Mouse (Mus musculus) CH12.LX (cell line): ENCODE measurements at regions not wholly inside any gene's neighbourhood (a gene's known extent, or its start where the extent isn't known, plus 50 kb on each side); places are given as distances from the start of the nearest gene placed in this dataset.
A peak's percentile ranks its signal among the peaks of the same experiment; 100 is the strongest.

Experiments used
- DNase-seq: peaks from one replicate; pipeline ENCODE4 v3.0.0-alpha.2; 2013; ENCODE audit errors: extremely low read depth
- H3K27ac ChIP-seq: 2 replicates; pipeline ENCODE4 v1.5.1; 2012; ENCODE audit warnings: low read depth, mild to moderate bottlenecking, control low read depth, moderate library complexity; ENCODE audit not compliant: insufficient read depth
- H3K27me3 ChIP-seq: replicated peaks from 2 replicates; pipeline ENCODE3; 2012; ENCODE audit warnings: inconsistent platforms
- H3K36me3 ChIP-seq, 2 experiments: replicated peaks in 1 of 2; 2 replicates each; pipeline versions ENCODE3 to v1.6.1; 2012; ENCODE audit warnings: inconsistent platforms in 1 of 2, low read length in 1 of 2, mild to moderate bottlenecking in 1 of 2, mixed read lengths in 1 of 2, moderate library complexity in 1 of 2; ENCODE audit not compliant: control insufficient read depth in 1 of 2, insufficient read depth in 1 of 2
- H3K4me1 ChIP-seq, 2 experiments: 2 replicates each; pipeline ENCODE4 v1.6.1; 2012; ENCODE audit warnings: inconsistent platforms in 1 of 2, moderate library complexity in 1 of 2; ENCODE audit not compliant: insufficient read depth in 2 of 2, control insufficient read depth in 1 of 2
- H3K4me2 ChIP-seq: 2 replicates; pipeline ENCODE4 v1.6.1; 2012; ENCODE audit warnings: low read depth, mild to moderate bottlenecking, control low read depth; ENCODE audit not compliant: poor library complexity, insufficient read depth, severe bottlenecking
- H3K4me3 ChIP-seq, 3 experiments: fragments of 150-350 bp in 1 of 3; sonication (generic) in 1 of 3; replicated peaks in 1 of 3; 2 replicates each; pipeline versions ENCODE3 to v1.5.1; 2011 to 2012; ENCODE audit warnings: low read depth in 2 of 3, low read length in 2 of 3, mild to moderate bottlenecking in 2 of 3, moderate library complexity in 2 of 3, control low read depth in 1 of 3, improper control_type of control experiment in 1 of 3, inconsistent platforms in 1 of 3, mixed read lengths in 1 of 3; ENCODE audit not compliant: poor library complexity in 1 of 3
- H3K79me2 ChIP-seq: replicated peaks from 2 replicates; pipeline ENCODE4 v1.6.1; 2012; ENCODE audit warnings: mild to moderate bottlenecking, moderate library complexity; ENCODE audit not compliant: control insufficient read depth, poor library complexity, insufficient read depth, severe bottlenecking; ENCODE audit errors: extremely low read depth
- H3K9ac ChIP-seq: 2 replicates; pipeline ENCODE4 v1.6.1; 2012; ENCODE audit warnings: low read depth, mild to moderate bottlenecking, control low read depth, moderate library complexity; ENCODE audit not compliant: insufficient read depth
- H3K9me3 ChIP-seq: replicated peaks from 2 replicates; pipeline ENCODE3; 2012; ENCODE audit warnings: low read length, inconsistent platforms, mixed read lengths
- CHD1 ChIP-seq: IDR thresholded peaks from 2 replicates; pipeline ENCODE4 v1.6.1; 2012; ENCODE audit warnings: low read depth, low read length, improper control_type of control experiment, inconsistent platforms
- E2F4 ChIP-seq: IDR thresholded peaks from 2 replicates; pipeline ENCODE4 v1.6.1; 2011; ENCODE audit warnings: low read depth, low read length, improper control_type of control experiment; ENCODE audit not compliant: insufficient replicate concordance
- ELF1 ChIP-seq: IDR thresholded peaks from 2 replicates; pipeline ENCODE4 v1.6.1; 2014; ENCODE audit warnings: low read depth, mild to moderate bottlenecking, inconsistent platforms, low read length, improper control_type of control experiment
- EP300 ChIP-seq: IDR thresholded peaks from 2 replicates; pipeline ENCODE4 v1.6.1; 2011; ENCODE audit warnings: low read length, improper control_type of control experiment
- ETS1 ChIP-seq: conservative IDR thresholded peaks from 2 replicates; pipeline ENCODE4 v1.6.1; 2012; ENCODE audit warnings: low read depth, mild to moderate bottlenecking, inconsistent platforms, low read length, improper control_type of control experiment, moderate library complexity
- GABPA ChIP-seq: IDR thresholded peaks from 2 replicates; pipeline ENCODE4 v1.6.1; 2012; ENCODE audit warnings: low read depth, low read length, improper control_type of control experiment, inconsistent platforms; ENCODE audit not compliant: insufficient replicate concordance
- IRF4 ChIP-seq: IDR thresholded peaks from 2 replicates; pipeline ENCODE4 v1.6.1; 2014; ENCODE audit warnings: low read depth, mild to moderate bottlenecking, inconsistent platforms, low read length, improper control_type of control experiment
- JUN ChIP-seq: IDR thresholded peaks from 2 replicates; pipeline ENCODE4 v1.6.1; 2011; ENCODE audit warnings: low read depth, mild to moderate bottlenecking, low read length, improper control_type of control experiment, moderate library complexity; ENCODE audit not compliant: insufficient read depth
- JUND ChIP-seq: conservative IDR thresholded peaks from 2 replicates; pipeline ENCODE4 v1.6.1; 2011; ENCODE audit warnings: low read depth, low read length, improper control_type of control experiment
- KAT2A ChIP-seq: IDR thresholded peaks from 2 replicates; pipeline ENCODE4 v1.6.1; 2012; ENCODE audit warnings: low read length, improper control_type of control experiment, inconsistent platforms; ENCODE audit not compliant: insufficient replicate concordance
- NELFE ChIP-seq: IDR thresholded peaks from 2 replicates; pipeline ENCODE4 v1.6.1; 2011; ENCODE audit warnings: low read depth, low read length, improper control_type of control experiment
- NRF1 ChIP-seq: IDR thresholded peaks from 2 replicates; pipeline ENCODE4 v1.6.1; 2014; ENCODE audit warnings: low read depth, mild to moderate bottlenecking, inconsistent platforms, low read length, improper control_type of control experiment, moderate library complexity
- PAX5 ChIP-seq: IDR thresholded peaks from 2 replicates; pipeline ENCODE4 v1.6.1; 2012; ENCODE audit warnings: low read length, inconsistent platforms, mixed read lengths
- POLR2A ChIP-seq: IDR thresholded peaks from 2 replicates; pipeline ENCODE4 v1.6.1; 2011; ENCODE audit warnings: low read depth, mild to moderate bottlenecking, improper control_type of control experiment, low read length
- POLR2AphosphoS2 ChIP-seq: IDR thresholded peaks from 2 replicates; pipeline ENCODE4 v1.6.1; 2011; ENCODE audit warnings: low read depth, low read length, improper control_type of control experiment
- RCOR1 ChIP-seq: conservative IDR thresholded peaks from 2 replicates; pipeline ENCODE4 v1.6.1; 2012; ENCODE audit warnings: low read depth, mild to moderate bottlenecking, inconsistent platforms, low read length, improper control_type of control experiment
- TBP ChIP-seq: conservative IDR thresholded peaks from 2 replicates; pipeline ENCODE4 v1.6.1; 2011; ENCODE audit warnings: low read depth, low read length, improper control_type of control experiment
- TCF12 ChIP-seq: IDR thresholded peaks from 2 replicates; pipeline ENCODE4 v1.6.1; 2014; ENCODE audit warnings: low read depth, mild to moderate bottlenecking, inconsistent platforms, low read length, improper control_type of control experiment
- UBTF ChIP-seq: IDR thresholded peaks from 2 replicates; pipeline ENCODE4 v1.6.1; 2012; ENCODE audit warnings: low read depth, mild to moderate bottlenecking, inconsistent platforms, low read length, improper control_type of control experiment, moderate library complexity
- USF1 ChIP-seq: IDR thresholded peaks from 2 replicates; pipeline ENCODE4 v1.6.1; 2014; ENCODE audit warnings: low read depth, mild to moderate bottlenecking, inconsistent platforms, low read length, improper control_type of control experiment
- ZC3H11A ChIP-seq: IDR thresholded peaks from 2 replicates; pipeline ENCODE4 v1.6.1; 2012; ENCODE audit warnings: low read depth, mild to moderate bottlenecking, inconsistent platforms, low read length, improper control_type of control experiment
- ZMIZ1 ChIP-seq: IDR thresholded peaks from 2 replicates; pipeline ENCODE4 v1.6.1; 2012; ENCODE audit warnings: low read depth, mild to moderate bottlenecking, inconsistent platforms, low read length, improper control_type of control experiment
- ZNF384 ChIP-seq: IDR thresholded peaks from 2 replicates; pipeline ENCODE4 v1.6.1; 2012; ENCODE audit warnings: low read depth, low read length, improper control_type of control experiment, inconsistent platforms
- dilution Hi-C: fragments of 300-500 bp; cut with MboI; formaldehyde crosslinking; loops from 2 replicates; pipeline ENCODE4 v1.14.3; 2020; ENCODE audit warnings: low sequenced_read_pairs; ENCODE audit not compliant: extremely low pct_unique_long_range_greater_than_20kb, extremely low pct_ligation_motif_present
- in situ Hi-C: fragments of 300-500 bp; cut with MboI; formaldehyde crosslinking; loops from 3 replicates; pipeline ENCODE4 v1.14.3; 2019; ENCODE audit warnings: low sequenced_read_pairs, low pct_ligation_motif_present, low pct_unique_long_range_greater_than_20kb, mixed read lengths

DNA sequence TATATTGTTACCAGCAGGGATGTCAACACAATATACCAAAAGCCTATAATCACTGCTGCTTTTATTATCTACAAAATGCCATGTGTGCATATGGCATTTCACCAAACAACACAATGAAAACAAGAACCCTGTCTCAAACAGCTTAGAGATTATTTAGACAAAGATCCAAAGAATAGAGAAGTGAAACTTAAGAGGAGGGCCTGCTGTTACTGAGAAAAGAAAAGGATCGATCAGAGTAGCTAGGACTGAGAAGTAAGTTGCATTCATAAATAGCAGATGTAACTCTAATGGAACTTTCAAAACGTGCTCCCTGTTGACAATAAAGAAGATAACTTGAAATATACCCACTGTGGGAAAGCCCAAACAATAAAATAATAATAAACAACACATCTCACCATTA, 203.3 kb downstream of the Dnajb9 start:
- H3K27ac ChIP-seq = no peak overlapping the region
- H3K36me3 ChIP-seq = no peaks in the 10 kb centered on the region
- no peak overlapping the region for H3K4me3 ChIP-seq
- dilution Hi-C loops = no loop called here
- no peak overlapping the region for H3K9ac ChIP-seq
- no peak for TF ChIP-seq UBTF
- no peak for TF ChIP-seq USF1
- TF ChIP-seq JUND = no peak
- no peak for TF ChIP-seq GABPA
- peak; percentile 61 for TF ChIP-seq EP300
- no peak for TF ChIP-seq ZNF384
- peak; percentile 63; the same call in 1 of the 2 replicates for TF ChIP-seq IRF4
- H3K9me3 ChIP-seq = no peaks in the 10 kb centered on the region
- DNase-seq = peak; percentile 18
- H3K4me2 ChIP-seq = no peak overlapping the region
- H3K27me3 ChIP-seq = no peaks in the 10 kb centered on the region
- peaks cover 0 to 8% of the 10 kb centered on the region in 2 experiments; a peak in 2 of 4 replicates for H3K4me1 ChIP-seq
- no peaks in the 10 kb centered on the region for H3K79me2 ChIP-seq
- in situ Hi-C loops = no loop called here

DNA sequence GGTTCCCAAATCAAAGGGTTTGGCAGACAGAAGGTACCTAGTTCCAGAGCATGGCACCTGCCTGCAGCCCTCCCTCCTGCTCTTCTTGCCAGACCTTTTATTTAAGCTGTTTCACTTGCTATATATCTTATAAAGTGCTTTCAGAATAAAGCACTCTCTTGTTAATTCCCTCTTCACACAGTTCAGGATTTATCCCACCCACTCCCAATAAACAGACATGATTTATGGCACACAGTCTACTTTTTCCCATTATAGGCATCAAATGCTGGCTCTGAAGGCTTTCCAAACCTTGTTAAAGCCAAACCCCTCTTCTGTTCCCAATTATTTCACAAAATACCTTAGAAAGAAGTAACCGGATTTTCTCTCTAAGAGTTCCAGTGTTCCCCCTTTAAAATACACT, 226.6 kb downstream of the Dnajb9 start:
- no peak for TF ChIP-seq NELFE
- no peak for TF ChIP-seq POLR2A
- TF ChIP-seq UBTF = no peak
- TF ChIP-seq CHD1 = no peak
- no peak for TF ChIP-seq KAT2A
- TF ChIP-seq ZMIZ1 = no peak
- no peak for TF ChIP-seq TCF12
- no peak for TF ChIP-seq JUN
- no peak for TF ChIP-seq POLR2AphosphoS2
- TF ChIP-seq ELF1 = no peak
- no peak for TF ChIP-seq RCOR1
- TF ChIP-seq E2F4 = no peak
- no peak for TF ChIP-seq IRF4
- TF ChIP-seq TBP = no peak
- no peak for TF ChIP-seq NRF1
- TF ChIP-seq JUND = no peak
- TF ChIP-seq PAX5 = no peak
- no peak for TF ChIP-seq ZC3H11A
- TF ChIP-seq ETS1 = no peak
- no peak overlapping the region for H3K9ac ChIP-seq
- dilution Hi-C loops = no loop called here
- no peak for DNase-seq
- peaks cover 0 to 6% of the 10 kb centered on the region in 2 experiments; a peak in 1 of 4 replicates for H3K4me1 ChIP-seq
- no peaks in the 10 kb centered on the region for H3K9me3 ChIP-seq
- no peaks in the 10 kb centered on the region for H3K36me3 ChIP-seq
- H3K27me3 ChIP-seq = no peaks in the 10 kb centered on the region
- no peak overlapping the region for H3K27ac ChIP-seq
- H3K4me2 ChIP-seq = no peak overlapping the region
- no peak overlapping the region for H3K4me3 ChIP-seq
- no peaks in the 10 kb centered on the region for H3K79me2 ChIP-seq
- in situ Hi-C loops = no loop called here
